Mouse (Mus musculus) embryonic fibroblast, embryonic 13.5 days (primary cell): ENCODE measurements at regions not wholly inside any gene's neighbourhood (a gene's known extent, or its start where the extent isn't known, plus 50 kb on each side); places are given as distances from the start of the nearest gene placed in this dataset.

ENCODE experiments used
- H3K27ac ChIP-seq: 2 replicates; pipeline ENCODE4 v1.5.1; 2012; ENCODE audit warnings: low read length, control low read depth, inconsistent platforms; ENCODE audit not compliant: insufficient read depth
- H3K4me1 ChIP-seq: 2 replicates; pipeline ENCODE4 v1.6.1; 2011; ENCODE audit warnings: low read length; ENCODE audit not compliant: control insufficient read depth, insufficient read depth
- H3K4me3 ChIP-seq: 2 replicates; pipeline ENCODE4 v1.5.1; 2011; ENCODE audit warnings: mild to moderate bottlenecking, control low read depth, low read length; ENCODE audit not compliant: insufficient read depth
- CTCF ChIP-seq: IDR thresholded peaks from 2 replicates; pipeline ENCODE4 v1.5.1; 2011; ENCODE audit warnings: mild to moderate bottlenecking, control low read depth, low read length, moderate library complexity, borderline replicate concordance; ENCODE audit not compliant: insufficient read depth
- POLR2A ChIP-seq: IDR thresholded peaks from 2 replicates; pipeline ENCODE4 v1.6.1; 2011; ENCODE audit warnings: low read depth, mild to moderate bottlenecking, control low read depth, low read length, moderate library complexity

- Histone ChIP-seq H3K27ac (no peak overlapping the region), H3K4me1 (no peaks in the 10 kb centered on the region), H3K4me3 (no peak overlapping the region)
- TF ChIP-seq CTCF (no peak), POLR2A (no peak)
Measured at GRCm38 (mm10) chr11:17708769-17709168, 244.9 kb downstream of the Etaa1 start.

GRCm38 (mm10) chr11:17722051-17722450 is 231.6 kb downstream of the Etaa1 start:
- TF ChIP-seq CTCF (no peak), POLR2A (no peak)
- H3K4me3 ChIP-seq = no peak overlapping the region

GRCm38 (mm10) chr11:17727258-17728034 is 226.2 kb downstream of the Etaa1 start:
- no peak for TF ChIP-seq CTCF
- Histone ChIP-seq H3K4me1 (no peaks in the 10 kb centered on the region), H3K4me3 (no peak overlapping the region), H3K27ac (peak overlapping the region; percentile 22; the same call in 1 of the 2 replicates)

More at GRCm38 (mm10) chr11:17722051-17722450, 231.6 kb downstream of the Etaa1 start:
- Histone ChIP-seq H3K4me1 (no peaks in the 10 kb centered on the region), H3K27ac (no peak overlapping the region)

- H3K4me1 ChIP-seq = no peaks in the 10 kb centered on the region
- TF ChIP-seq CTCF = no peak
- TF ChIP-seq POLR2A = no peak
Measured at GRCm38 (mm10) chr11:17733075-17733474, 220.6 kb downstream of the Etaa1 start.

GRCm38 (mm10) chr11:17734519-17734918 is 219.2 kb downstream of the Etaa1 start:
- Histone ChIP-seq H3K4me1 (no peaks in the 10 kb centered on the region), H3K4me3 (no peak overlapping the region), H3K27ac (no peak overlapping the region)
- TF ChIP-seq CTCF (no peak), POLR2A (no peak)

More at GRCm38 (mm10) chr11:17733075-17733474, 220.6 kb downstream of the Etaa1 start:
- H3K4me3 ChIP-seq = no peak overlapping the region
- H3K27ac ChIP-seq = no peak overlapping the region

GRCm38 (mm10) chr11:17738879-17739278 is 214.8 kb downstream of the Etaa1 start:
- H3K4me1 ChIP-seq = no peaks in the 10 kb centered on the region
- no peak overlapping the region for H3K27ac ChIP-seq
- H3K4me3 ChIP-seq = no peak overlapping the region
- TF ChIP-seq POLR2A (no peak), CTCF (no peak)

GRCm38 (mm10) chr11:17743821-17744220 is 209.9 kb downstream of the Etaa1 start:
- H3K4me3 ChIP-seq = no peak overlapping the region
- H3K27ac ChIP-seq = no peak overlapping the region
- no peaks in the 10 kb centered on the region for H3K4me1 ChIP-seq
- TF ChIP-seq POLR2A (no peak), CTCF (no peak)

GRCm38 (mm10) chr11:17750345-17750744 is 203.3 kb downstream of the Etaa1 start:
- Histone ChIP-seq H3K27ac (no peak overlapping the region), H3K4me1 (no peaks in the 10 kb centered on the region), H3K4me3 (no peak overlapping the region)
- TF ChIP-seq CTCF = no peak
- TF ChIP-seq POLR2A = no peak

GRCm38 (mm10) chr11:17759224-17759623 is 194.5 kb downstream of the Etaa1 start:
- H3K27ac ChIP-seq = no peak overlapping the region
- H3K4me3 ChIP-seq = no peak overlapping the region
- no peak for TF ChIP-seq POLR2A
- no peak for TF ChIP-seq CTCF
- H3K4me1 ChIP-seq = no peaks in the 10 kb centered on the region

- Histone ChIP-seq H3K27ac (no peak overlapping the region), H3K4me3 (no peak overlapping the region), H3K4me1 (no peaks in the 10 kb centered on the region)
- no peak for TF ChIP-seq CTCF
- no peak for TF ChIP-seq POLR2A
Measured at GRCm38 (mm10) chr11:17763411-17763810, 190.3 kb downstream of the Etaa1 start.
